Mouse (Mus musculus): ENCODE results near the gene Pdgfa.
A peak's percentile ranks its signal among the peaks of the same experiment; 100 is the strongest.

Pdgfa gene

GRCm38 (mm10) chr5:138952969-138953368 is 44.2 kb downstream of the Pdgfa start:
- DNase-seq: peak; percentile 60

DNA sequence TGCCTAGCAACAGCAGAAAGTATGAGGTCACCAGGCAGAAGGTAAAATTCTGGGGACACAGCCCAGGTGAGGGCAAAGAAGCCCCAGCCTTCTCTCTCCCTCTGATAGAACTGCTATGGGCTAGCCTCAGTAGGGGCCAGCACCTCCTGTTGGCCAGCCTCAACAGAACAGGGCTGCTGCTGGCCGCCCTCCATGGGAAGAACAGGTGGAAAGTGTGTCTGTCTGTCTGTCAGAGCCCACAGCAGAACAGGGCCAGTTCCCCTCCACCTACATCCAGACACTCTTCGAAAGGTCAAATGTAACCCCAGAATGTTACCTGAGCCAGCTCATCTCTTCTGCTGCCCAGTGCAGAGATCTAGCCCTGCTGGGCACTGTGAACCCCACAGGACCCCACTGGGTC is 45.9 kb downstream of the Pdgfa start:
- DNase-seq: no peak

DNA sequence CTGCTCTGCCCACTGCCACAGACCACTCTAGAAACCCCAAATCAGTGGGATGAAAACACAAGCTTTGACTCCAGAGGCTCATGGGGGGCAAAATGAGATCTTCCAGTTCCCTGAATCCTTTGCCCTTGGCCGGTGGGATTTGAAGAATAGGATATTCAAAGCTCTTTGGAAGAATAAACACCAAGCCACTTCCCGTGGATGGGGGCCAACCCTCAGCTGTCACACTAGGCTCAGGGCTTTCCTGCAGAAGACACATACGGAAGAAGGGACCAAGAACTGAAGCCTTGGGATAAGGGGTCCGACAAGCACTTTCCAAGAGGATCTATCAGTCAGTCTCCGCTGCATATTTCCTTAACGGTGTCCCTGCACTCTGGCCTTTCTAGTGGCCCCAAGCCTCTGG is 48.0 kb downstream of the Pdgfa start:
- DNase-seq: no peak

- DNase-seq: peak; percentile 41
Measured at GRCm38 (mm10) chr5:138948031-138948980, 48.9 kb downstream of the Pdgfa start.

DNA sequence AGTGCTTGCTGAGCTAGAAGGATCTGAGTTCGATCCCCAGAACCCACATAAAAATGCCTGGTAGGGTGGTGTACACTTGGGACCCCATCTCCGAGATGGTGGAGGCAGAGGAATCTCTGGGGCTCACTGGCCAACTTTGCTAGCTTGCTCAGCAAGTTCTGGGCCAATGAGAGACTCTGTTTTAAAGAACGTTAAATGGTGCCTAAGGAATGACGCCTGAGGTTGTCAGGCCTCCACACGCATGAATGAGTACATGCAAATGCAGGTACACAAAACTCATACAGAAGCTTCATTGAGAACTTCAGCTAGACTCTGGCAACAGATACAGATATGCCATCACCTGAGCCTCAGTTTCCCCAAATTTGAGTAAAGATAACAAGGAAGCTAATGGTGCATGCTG is 49.7 kb downstream of the Pdgfa start:
- DNase-seq: no peak

DNA sequence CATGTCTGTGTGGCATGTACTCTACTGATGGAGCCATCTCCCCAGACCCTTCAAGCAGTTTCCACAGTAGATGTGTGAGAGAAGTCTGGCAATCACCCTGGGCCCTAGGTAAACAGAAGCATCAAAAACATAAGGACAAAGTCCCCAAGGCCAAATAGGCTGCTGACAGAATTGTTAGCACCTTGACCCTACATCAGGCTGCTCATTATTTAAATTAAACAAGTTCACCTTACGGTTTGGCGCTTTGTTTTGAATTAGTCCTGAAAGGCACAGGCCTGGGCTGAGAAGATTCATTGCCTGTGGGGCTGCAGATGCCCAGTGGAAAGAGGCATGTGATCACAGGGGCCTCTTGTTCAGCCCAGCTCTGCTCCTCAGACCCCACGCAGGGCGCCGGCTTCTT is 50.2 kb downstream of the Pdgfa start:
- no peak for DNase-seq

GRCm38 (mm10) chr5:138945011-138945410 is 52.2 kb downstream of the Pdgfa start:
- DNase-seq: no peak

DNA sequence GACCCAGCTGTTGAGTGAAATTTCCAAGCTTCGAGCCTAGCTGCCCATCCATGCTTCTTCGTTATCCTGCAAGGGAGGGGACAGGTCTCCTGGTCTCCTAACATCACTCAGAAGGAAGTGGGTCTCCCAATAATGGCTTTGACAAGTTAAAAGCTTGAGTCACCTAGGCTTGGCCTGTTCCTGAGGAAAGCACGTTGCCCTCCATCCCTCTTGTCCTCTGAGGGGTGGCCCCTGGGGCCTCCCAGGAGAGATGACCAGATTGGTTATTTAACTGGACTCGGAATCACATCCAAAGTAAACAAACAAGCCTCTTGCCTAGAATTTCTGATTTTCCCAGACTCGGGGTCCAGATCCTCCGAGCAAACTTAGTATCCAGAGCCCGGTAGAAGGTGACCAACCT is 52.6 kb downstream of the Pdgfa start:
- no peak for DNase-seq

DNA sequence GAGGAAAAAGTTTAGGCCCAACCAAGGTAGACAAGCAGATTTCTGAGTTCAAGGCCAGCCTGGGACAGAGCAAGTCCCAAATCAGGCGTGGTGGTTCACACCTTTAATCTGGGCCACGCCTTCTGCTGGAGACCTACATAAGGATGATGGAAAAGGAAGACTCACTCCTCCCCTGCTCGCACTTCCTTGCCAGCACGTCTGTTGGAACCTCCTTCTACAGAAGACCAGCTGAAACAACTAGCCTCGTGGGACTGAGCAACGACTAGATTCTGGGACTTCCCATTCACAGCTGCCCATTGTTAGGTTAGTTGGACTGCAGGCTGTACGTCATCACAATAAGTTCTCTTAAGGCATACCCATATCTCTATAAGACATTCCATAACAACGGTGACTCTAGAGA is 55.3 kb downstream of the Pdgfa start:
- DNase-seq: no peak

GRCm38 (mm10) chr5:138940576-138940975 is 56.6 kb downstream of the Pdgfa start:
- DNase-seq: no peak

DNA sequence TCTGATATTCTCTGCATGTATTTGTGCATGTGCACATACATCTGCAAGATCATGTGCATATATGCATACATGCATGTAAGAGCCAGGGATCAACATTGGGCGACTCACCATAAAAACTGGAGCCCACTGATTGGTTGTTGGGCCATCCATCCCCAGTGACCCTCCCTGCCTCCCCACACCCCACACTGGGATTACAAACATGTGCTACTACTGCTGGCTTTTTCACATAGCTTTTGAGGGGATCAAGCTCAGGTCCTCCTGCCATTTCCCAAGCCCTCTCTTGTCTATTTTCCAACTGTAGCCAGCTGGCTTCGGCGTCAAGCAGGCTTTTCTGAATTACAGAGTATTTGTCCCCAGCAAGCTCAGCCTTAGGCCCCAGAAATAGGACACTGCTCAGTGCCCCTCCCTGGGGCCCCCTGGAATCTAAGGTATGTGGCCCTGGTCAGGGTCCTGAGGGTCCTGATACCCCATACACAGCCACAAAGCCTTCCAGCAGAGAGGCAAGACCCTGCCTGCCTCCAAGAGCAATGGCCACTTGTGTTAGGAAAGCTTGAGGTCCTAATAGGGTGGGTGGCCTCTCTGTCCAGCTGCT is 58.5 kb downstream of the Pdgfa start:
- no peak for DNase-seq

GRCm38 (mm10) chr5:138936399-138937089 is 60.6 kb downstream of the Pdgfa start:
- DNase-seq: no peak

GRCm38 (mm10) chr5:138934540-138934939 is 62.6 kb downstream of the Pdgfa start:
- peak; percentile 46 for DNase-seq

DNA sequence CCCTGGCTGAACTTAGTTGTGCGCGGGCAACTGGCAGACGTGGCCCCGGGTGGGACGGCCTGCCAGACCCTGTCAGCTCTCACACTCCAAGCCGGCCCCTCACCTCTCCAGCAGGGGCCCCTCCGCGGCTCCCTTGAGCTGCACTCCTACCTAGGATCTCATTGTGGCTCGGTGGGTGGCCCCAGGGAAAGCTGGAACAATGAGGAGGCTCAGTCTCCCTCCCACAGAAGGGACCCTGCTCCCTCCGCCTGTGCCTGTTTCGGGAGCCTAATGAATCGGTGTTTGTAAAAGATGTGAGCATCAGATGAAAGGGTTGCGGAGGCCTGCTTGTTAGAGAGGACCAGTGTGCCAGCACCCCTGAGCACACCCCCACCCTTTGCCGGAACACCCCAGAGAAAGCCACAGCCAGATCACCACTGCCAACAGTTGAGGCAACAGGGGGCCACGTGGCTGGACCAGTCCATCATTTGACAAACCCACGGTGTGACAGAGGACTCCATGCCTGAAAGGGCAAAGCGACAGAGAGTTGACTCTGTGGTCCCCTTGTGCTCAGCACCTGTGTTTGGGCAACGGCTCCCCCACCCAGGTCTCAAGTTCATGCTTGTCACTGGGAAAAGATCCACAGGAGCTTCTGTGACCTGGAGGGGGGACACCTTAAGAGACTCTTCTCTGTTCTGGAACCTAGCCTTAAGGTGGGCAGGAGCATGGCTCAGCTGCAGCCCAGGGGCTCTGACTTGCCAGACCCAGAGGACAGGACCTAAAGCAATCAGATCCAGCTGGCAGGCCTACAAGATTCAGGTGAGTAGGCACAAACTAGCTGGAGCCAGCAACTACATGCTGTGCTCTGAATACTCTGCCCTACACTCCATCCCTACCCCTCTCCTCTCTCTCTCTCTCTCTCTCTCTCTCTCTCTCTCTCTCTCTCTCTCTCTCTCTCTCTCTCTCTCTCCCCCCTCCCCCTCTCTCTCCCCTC is 64.4 kb downstream of the Pdgfa start:
- peak; percentile 44 for DNase-seq

GRCm38 (mm10) chr5:138931836-138932235 is 65.3 kb downstream of the Pdgfa start:
- DNase-seq: no peak

DNA sequence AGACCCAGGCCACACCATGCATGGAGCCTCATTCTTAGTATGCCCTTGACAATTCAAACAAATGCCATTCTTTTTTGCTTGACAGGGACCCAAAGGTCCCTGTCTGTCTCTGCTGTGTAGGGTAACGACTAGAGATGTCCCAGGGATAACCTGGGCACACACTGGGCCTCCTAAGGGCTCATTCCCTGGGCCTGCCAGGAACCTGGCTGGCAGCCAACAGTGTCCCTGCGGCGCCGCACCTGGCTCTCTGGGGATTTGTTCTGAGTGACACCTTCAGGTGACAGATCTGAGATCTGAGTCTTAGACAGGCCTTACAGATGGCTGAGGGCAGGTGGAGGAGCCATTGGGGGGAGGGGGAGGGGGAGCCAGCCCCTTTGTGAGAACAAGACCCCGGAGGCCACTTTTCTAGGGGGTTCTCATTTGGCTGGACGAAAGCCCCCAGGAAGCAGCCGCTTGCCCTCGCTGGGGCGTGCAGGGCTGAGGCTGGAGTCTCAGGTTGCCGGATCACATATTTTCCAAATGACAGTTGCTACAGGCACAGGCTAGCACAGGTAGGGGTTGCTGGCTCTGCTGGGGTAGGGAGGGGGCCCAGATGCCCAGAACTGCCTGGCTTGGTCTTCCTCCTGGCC is 67.2 kb downstream of the Pdgfa start:
- no peak for DNase-seq

Measured in kidney, adult 11 months (tissue).